Mouse (Mus musculus) CH12.LX (cell line): ENCODE measurements at regions not wholly inside any gene's neighbourhood (a gene's known extent, or its start where the extent isn't known, plus 50 kb on each side); places are given as distances from the start of the nearest gene placed in this dataset.

Experiments used
- DNase-seq: peaks from one replicate; pipeline ENCODE4 v3.0.0-alpha.2; 2013; ENCODE audit errors: extremely low read depth
- H3K27ac ChIP-seq: 2 replicates; pipeline ENCODE4 v1.5.1; 2012; ENCODE audit warnings: low read depth, mild to moderate bottlenecking, control low read depth, moderate library complexity; ENCODE audit not compliant: insufficient read depth
- H3K27me3 ChIP-seq: replicated peaks from 2 replicates; pipeline ENCODE3; 2012; ENCODE audit warnings: inconsistent platforms
- H3K36me3 ChIP-seq, 2 experiments: replicated peaks in 1 of 2; 2 replicates each; pipeline versions ENCODE3 to v1.6.1; 2012; ENCODE audit warnings: inconsistent platforms in 1 of 2, low read length in 1 of 2, mild to moderate bottlenecking in 1 of 2, mixed read lengths in 1 of 2, moderate library complexity in 1 of 2; ENCODE audit not compliant: control insufficient read depth in 1 of 2, insufficient read depth in 1 of 2
- H3K4me1 ChIP-seq, 2 experiments: 2 replicates each; pipeline ENCODE4 v1.6.1; 2012; ENCODE audit warnings: inconsistent platforms in 1 of 2, moderate library complexity in 1 of 2; ENCODE audit not compliant: insufficient read depth in 2 of 2, control insufficient read depth in 1 of 2
- H3K4me2 ChIP-seq: 2 replicates; pipeline ENCODE4 v1.6.1; 2012; ENCODE audit warnings: low read depth, mild to moderate bottlenecking, control low read depth; ENCODE audit not compliant: poor library complexity, insufficient read depth, severe bottlenecking
- H3K4me3 ChIP-seq, 3 experiments: fragments of 150-350 bp in 1 of 3; sonication (generic) in 1 of 3; replicated peaks in 1 of 3; 2 replicates each; pipeline versions ENCODE3 to v1.5.1; 2011 to 2012; ENCODE audit warnings: low read depth in 2 of 3, low read length in 2 of 3, mild to moderate bottlenecking in 2 of 3, moderate library complexity in 2 of 3, control low read depth in 1 of 3, improper control_type of control experiment in 1 of 3, inconsistent platforms in 1 of 3, mixed read lengths in 1 of 3; ENCODE audit not compliant: poor library complexity in 1 of 3
- H3K79me2 ChIP-seq: replicated peaks from 2 replicates; pipeline ENCODE4 v1.6.1; 2012; ENCODE audit warnings: mild to moderate bottlenecking, moderate library complexity; ENCODE audit not compliant: control insufficient read depth, poor library complexity, insufficient read depth, severe bottlenecking; ENCODE audit errors: extremely low read depth
- H3K9ac ChIP-seq: 2 replicates; pipeline ENCODE4 v1.6.1; 2012; ENCODE audit warnings: low read depth, mild to moderate bottlenecking, control low read depth, moderate library complexity; ENCODE audit not compliant: insufficient read depth
- H3K9me3 ChIP-seq: replicated peaks from 2 replicates; pipeline ENCODE3; 2012; ENCODE audit warnings: low read length, inconsistent platforms, mixed read lengths
- BHLHE40 ChIP-seq: IDR thresholded peaks from 2 replicates; pipeline ENCODE4 v1.6.1; 2011; ENCODE audit warnings: mild to moderate bottlenecking, low read depth, low read length, improper control_type of control experiment
- CHD2 ChIP-seq: IDR thresholded peaks from 2 replicates; pipeline ENCODE4 v1.6.1; 2011; ENCODE audit warnings: low read length, improper control_type of control experiment
- CTCF ChIP-seq, 2 experiments: IDR thresholded peaks in 1 of 2; conservative IDR thresholded peaks in 1 of 2; 2 replicates each; pipeline ENCODE4 v1.5.1; 2011 to 2012; ENCODE audit warnings: low read depth in 2 of 2, low read length in 2 of 2, improper control_type of control experiment in 1 of 2, inconsistent platforms in 1 of 2, mild to moderate bottlenecking in 1 of 2, moderate library complexity in 1 of 2
- E2F4 ChIP-seq: IDR thresholded peaks from 2 replicates; pipeline ENCODE4 v1.6.1; 2011; ENCODE audit warnings: low read depth, low read length, improper control_type of control experiment; ENCODE audit not compliant: insufficient replicate concordance
- ELF1 ChIP-seq: IDR thresholded peaks from 2 replicates; pipeline ENCODE4 v1.6.1; 2014; ENCODE audit warnings: low read depth, mild to moderate bottlenecking, inconsistent platforms, low read length, improper control_type of control experiment
- EP300 ChIP-seq: IDR thresholded peaks from 2 replicates; pipeline ENCODE4 v1.6.1; 2011; ENCODE audit warnings: low read length, improper control_type of control experiment
- GABPA ChIP-seq: IDR thresholded peaks from 2 replicates; pipeline ENCODE4 v1.6.1; 2012; ENCODE audit warnings: low read depth, low read length, improper control_type of control experiment, inconsistent platforms; ENCODE audit not compliant: insufficient replicate concordance
- HCFC1 ChIP-seq: IDR thresholded peaks from 2 replicates; pipeline ENCODE4 v1.6.1; 2012; ENCODE audit warnings: low read depth, mild to moderate bottlenecking, inconsistent platforms, low read length, improper control_type of control experiment
- IRF4 ChIP-seq: IDR thresholded peaks from 2 replicates; pipeline ENCODE4 v1.6.1; 2014; ENCODE audit warnings: low read depth, mild to moderate bottlenecking, inconsistent platforms, low read length, improper control_type of control experiment
- JUN ChIP-seq: IDR thresholded peaks from 2 replicates; pipeline ENCODE4 v1.6.1; 2011; ENCODE audit warnings: low read depth, mild to moderate bottlenecking, low read length, improper control_type of control experiment, moderate library complexity; ENCODE audit not compliant: insufficient read depth
- JUND ChIP-seq: conservative IDR thresholded peaks from 2 replicates; pipeline ENCODE4 v1.6.1; 2011; ENCODE audit warnings: low read depth, low read length, improper control_type of control experiment
- KAT2A ChIP-seq: IDR thresholded peaks from 2 replicates; pipeline ENCODE4 v1.6.1; 2012; ENCODE audit warnings: low read length, improper control_type of control experiment, inconsistent platforms; ENCODE audit not compliant: insufficient replicate concordance
- MAFK ChIP-seq: IDR thresholded peaks from 2 replicates; pipeline ENCODE4 v1.6.1; 2011; ENCODE audit warnings: low read length, improper control_type of control experiment; ENCODE audit not compliant: insufficient replicate concordance
- MAX ChIP-seq: IDR thresholded peaks from 2 replicates; pipeline ENCODE4 v1.6.1; 2011; ENCODE audit warnings: low read length, improper control_type of control experiment
- MAZ ChIP-seq: IDR thresholded peaks from 2 replicates; pipeline ENCODE4 v1.6.1; 2012; ENCODE audit warnings: low read depth, mild to moderate bottlenecking, inconsistent platforms, low read length, improper control_type of control experiment, moderate library complexity
- MXI1 ChIP-seq: IDR thresholded peaks from 2 replicates; pipeline ENCODE4 v1.6.1; 2011; ENCODE audit warnings: mild to moderate bottlenecking, low read depth, low read length, improper control_type of control experiment
- MYC ChIP-seq: IDR thresholded peaks from 2 replicates; pipeline ENCODE4 v1.6.1; 2011; ENCODE audit warnings: low read depth, mild to moderate bottlenecking, improper control_type of control experiment, low read length
- NELFE ChIP-seq: IDR thresholded peaks from 2 replicates; pipeline ENCODE4 v1.6.1; 2011; ENCODE audit warnings: low read depth, low read length, improper control_type of control experiment
- NRF1 ChIP-seq: IDR thresholded peaks from 2 replicates; pipeline ENCODE4 v1.6.1; 2014; ENCODE audit warnings: low read depth, mild to moderate bottlenecking, inconsistent platforms, low read length, improper control_type of control experiment, moderate library complexity
- POLR2A ChIP-seq: IDR thresholded peaks from 2 replicates; pipeline ENCODE4 v1.6.1; 2011; ENCODE audit warnings: low read depth, mild to moderate bottlenecking, improper control_type of control experiment, low read length
- POLR2AphosphoS2 ChIP-seq: IDR thresholded peaks from 2 replicates; pipeline ENCODE4 v1.6.1; 2011; ENCODE audit warnings: low read depth, low read length, improper control_type of control experiment
- RAD21 ChIP-seq: IDR thresholded peaks from 2 replicates; pipeline ENCODE4 v1.6.1; 2011; ENCODE audit warnings: low read depth, mild to moderate bottlenecking, low read length, improper control_type of control experiment, moderate library complexity
- RCOR1 ChIP-seq: conservative IDR thresholded peaks from 2 replicates; pipeline ENCODE4 v1.6.1; 2012; ENCODE audit warnings: low read depth, mild to moderate bottlenecking, inconsistent platforms, low read length, improper control_type of control experiment
- SIN3A ChIP-seq: IDR thresholded peaks from 2 replicates; pipeline ENCODE4 v1.6.1; 2012; ENCODE audit warnings: low read length, improper control_type of control experiment, inconsistent platforms
- SMC3 ChIP-seq: IDR thresholded peaks from 2 replicates; pipeline ENCODE4 v1.6.1; 2011; ENCODE audit warnings: low read depth, low read length, improper control_type of control experiment
- TCF12 ChIP-seq: IDR thresholded peaks from 2 replicates; pipeline ENCODE4 v1.6.1; 2014; ENCODE audit warnings: low read depth, mild to moderate bottlenecking, inconsistent platforms, low read length, improper control_type of control experiment
- USF1 ChIP-seq: IDR thresholded peaks from 2 replicates; pipeline ENCODE4 v1.6.1; 2014; ENCODE audit warnings: low read depth, mild to moderate bottlenecking, inconsistent platforms, low read length, improper control_type of control experiment
- USF2 ChIP-seq: conservative IDR thresholded peaks from 2 replicates; pipeline ENCODE4 v1.6.1; 2011; ENCODE audit warnings: low read depth, low read length, improper control_type of control experiment
- ZC3H11A ChIP-seq: IDR thresholded peaks from 2 replicates; pipeline ENCODE4 v1.6.1; 2012; ENCODE audit warnings: low read depth, mild to moderate bottlenecking, inconsistent platforms, low read length, improper control_type of control experiment
- ZKSCAN1 ChIP-seq: IDR thresholded peaks from 2 replicates; pipeline ENCODE4 v1.6.1; 2012; ENCODE audit warnings: low read depth, inconsistent platforms, low read length, improper control_type of control experiment, borderline replicate concordance
- dilution Hi-C: fragments of 300-500 bp; cut with MboI; formaldehyde crosslinking; loops from 2 replicates; pipeline ENCODE4 v1.14.3; 2020; ENCODE audit warnings: low sequenced_read_pairs; ENCODE audit not compliant: extremely low pct_unique_long_range_greater_than_20kb, extremely low pct_ligation_motif_present
- in situ Hi-C: fragments of 300-500 bp; cut with MboI; formaldehyde crosslinking; loops from 3 replicates; pipeline ENCODE4 v1.14.3; 2019; ENCODE audit warnings: low sequenced_read_pairs, low pct_ligation_motif_present, low pct_unique_long_range_greater_than_20kb, mixed read lengths

GRCm38 (mm10) chr14:24772129-24772528 lies 285.2 kb downstream of the Rps24 start:
- H3K4me3 ChIP-seq: no peak overlapping the region
- H3K9me3 ChIP-seq: no peaks in the 10 kb centered on the region
- H3K4me1 ChIP-seq: peaks cover 4 to 21% of the 10 kb centered on the region in 2 experiments
- H3K4me2 ChIP-seq: no peak overlapping the region
- dilution Hi-C loops: no loop called here
- peak; percentile 29 for DNase-seq
- no peak overlapping the region for H3K27ac ChIP-seq
- no peak overlapping the region for H3K9ac ChIP-seq
- H3K36me3 ChIP-seq: no peaks in the 10 kb centered on the region
- TF ChIP-seq MAZ (no peak), NELFE (no peak), JUN (no peak), BHLHE40 (0 out of 2 replicates have a peak, but pooled peaks have one; percentile 28), ZKSCAN1 (no peak), E2F4 (no peak), SMC3 (no peak), USF1 (no peak), ZC3H11A (no peak), NRF1 (no peak), IRF4 (peak; percentile 37; the same call in 1 of the 2 replicates), EP300 (peak; percentile 77), TCF12 (peak; percentile 33; the same call in 1 of the 2 replicates)
- H3K79me2 ChIP-seq: no peaks in the 10 kb centered on the region
- in situ Hi-C loops: no loop called here
- no peaks in the 10 kb centered on the region for H3K27me3 ChIP-seq

- H3K79me2 ChIP-seq: no peaks in the 10 kb centered on the region
- in situ Hi-C loops (no loop called here), dilution Hi-C loops (no loop called here)
- H3K4me1 ChIP-seq: peaks cover 7 to 32% of the 10 kb centered on the region in 2 experiments
- H3K4me2 ChIP-seq: peak overlapping the region; percentile 79
- H3K36me3 ChIP-seq: no peaks in the 10 kb centered on the region
- peak overlapping the region; percentile 43 for H3K9ac ChIP-seq
- no peaks in the 10 kb centered on the region for H3K27me3 ChIP-seq
- peak overlapping the region; percentile 16 to 62 (median 52) for H3K4me3 ChIP-seq
- H3K27ac ChIP-seq: no peak overlapping the region
- no peaks in the 10 kb centered on the region for H3K9me3 ChIP-seq
- peak; percentile 84 for DNase-seq
- TF ChIP-seq CTCF (conservative IDR thresholded peaks at IDR 0.05 in 1 of 2, IDR thresholded peaks at IDR 0.05 in 1 of 2; ENCODE audit: low read depth in 2 of 2, low read length in 2 of 2) (peak in 1 of 2 experiments; percentile 65; a peak in 2 of 4 replicates), KAT2A (no peak), MYC (0 out of 2 replicates have a peak, but pooled peaks have one; percentile 21), CHD2 (no peak), MXI1 (peak; percentile 41; the same call in 1 of the 2 replicates), RCOR1 (no peak; the same call in 1 of the 2 replicates), SIN3A (0 out of 2 replicates have a peak, but pooled peaks have one; percentile 31), RAD21 (peak; percentile 69), MAFK (no peak), GABPA (no peak), IRF4 (peak; percentile 47), ZKSCAN1 (no peak), BHLHE40 (peak; percentile 55), MAX (no peak), SMC3 (peak; percentile 50), JUND (no peak), NRF1 (peak; percentile 72), USF2 (no peak), HCFC1 (no peak), POLR2A (peak; percentile 48; the same call in 1 of the 2 replicates), MAZ (0 out of 2 replicates have a peak, but pooled peaks have one; percentile 48), ELF1 (peak; percentile 53), POLR2AphosphoS2 (no peak), TCF12 (no peak)
Measured at GRCm38 (mm10) chr14:24778748-24779630, 292.1 kb downstream of the Rps24 start.
